Mouse (Mus musculus): ENCODE measurements around the gene Cacna1s. TPM values are rescaled to one million over a fixed set of nuclear protein-coding genes. Genes with fewer than 3 reads are reported as not detected.

Gene Cacna1s
- total and polyA plus RNA-seq, 3 experiments = 0.17 to 1.2 (median 0.40) TPM

DNA sequence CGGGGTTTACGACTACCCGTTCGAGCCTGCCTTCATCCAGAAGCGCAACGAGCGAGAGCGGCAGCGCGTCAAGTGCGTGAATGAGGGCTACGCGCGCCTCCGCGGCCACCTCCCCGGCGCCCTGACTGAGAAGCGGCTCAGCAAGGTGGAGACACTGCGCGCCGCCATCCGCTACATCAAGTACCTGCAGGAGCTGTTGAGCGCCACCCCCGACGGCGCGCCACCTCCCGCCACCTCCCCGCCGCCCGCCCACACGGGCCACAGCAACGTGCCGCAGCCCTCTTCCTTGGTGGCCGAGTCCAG is 1.6 kb upstream of the Cacna1s start:
- peak; percentile 11 for DNase-seq

GRCm38 (mm10) chr1:136051465-136051864 is 1.1 kb upstream of the Cacna1s start:
- DNase-seq = peak; percentile 79

- no peak for DNase-seq
Observed at GRCm38 (mm10) chr1:136055771-136056170, 3.2 kb downstream of the Cacna1s start.

- no peak for DNase-seq
Observed at GRCm38 (mm10) chr1:136058594-136058993, 6.0 kb downstream of the Cacna1s start.

GRCm38 (mm10) chr1:136061041-136061789 is 8.7 kb downstream of the Cacna1s start:
- peak; percentile 56 for DNase-seq

DNA sequence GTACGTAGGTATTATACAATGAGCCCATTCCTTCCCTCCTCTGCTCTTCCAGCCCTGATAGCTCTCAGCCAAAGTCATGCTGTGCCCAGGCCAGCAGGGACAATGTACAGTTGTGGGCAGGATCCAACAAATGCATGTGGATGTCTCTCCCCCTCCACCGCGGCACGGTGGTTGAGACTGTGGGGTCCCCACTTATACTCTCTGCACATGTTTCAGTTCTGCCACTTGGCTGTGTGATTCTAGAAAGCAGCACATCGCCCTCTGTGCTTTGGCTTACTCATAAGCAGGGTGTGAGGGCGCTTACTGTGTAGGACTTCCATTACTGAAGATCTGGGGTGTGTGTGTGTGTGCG is 9.2 kb downstream of the Cacna1s start:
- no peak for DNase-seq

- no peak for DNase-seq
Observed at GRCm38 (mm10) chr1:136063991-136064390, 11.4 kb downstream of the Cacna1s start.

GRCm38 (mm10) chr1:136066621-136067020 is 14.1 kb downstream of the Cacna1s start:
- DNase-seq = no peak

DNA sequence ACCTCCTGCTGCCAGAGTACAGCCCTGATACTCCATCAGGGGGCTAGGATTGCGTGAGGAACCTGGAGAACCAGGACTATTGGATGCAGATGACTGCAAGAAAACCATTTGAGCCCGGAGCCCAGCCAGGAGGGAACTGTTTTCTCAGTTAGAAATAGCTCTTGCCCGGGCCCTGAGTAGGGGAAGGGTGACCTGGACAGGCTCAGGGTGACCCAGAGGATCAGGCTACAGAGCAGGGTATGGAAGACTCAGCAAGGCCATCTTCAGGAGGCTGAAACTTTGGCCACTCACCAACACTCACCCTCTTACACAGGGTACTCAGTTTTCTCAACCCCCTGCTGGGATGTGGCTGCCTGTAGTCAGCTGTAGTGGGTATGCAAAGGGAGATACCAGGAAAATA is 15.0 kb downstream of the Cacna1s start:
- DNase-seq = no peak

GRCm38 (mm10) chr1:136076086-136076485 is 23.5 kb downstream of the Cacna1s start:
- peak; percentile 53 for DNase-seq

GRCm38 (mm10) chr1:136077656-136078055 is 25.1 kb downstream of the Cacna1s start:
- DNase-seq = no peak

- DNase-seq = no peak
Observed at GRCm38 (mm10) chr1:136081161-136081560, 28.6 kb downstream of the Cacna1s start.

- DNase-seq = peak; percentile 12
Observed at GRCm38 (mm10) chr1:136085988-136086685, 33.6 kb downstream of the Cacna1s start.

- peak; percentile 15 for DNase-seq
Observed at GRCm38 (mm10) chr1:136089368-136090165, 37.0 kb downstream of the Cacna1s start.

GRCm38 (mm10) chr1:136093726-136094125 is 41.2 kb downstream of the Cacna1s start:
- no peak for DNase-seq

- DNase-seq = no peak
Observed at GRCm38 (mm10) chr1:136094807-136095206, 42.3 kb downstream of the Cacna1s start.

- no peak for DNase-seq
Observed at GRCm38 (mm10) chr1:136102094-136102493, 49.5 kb downstream of the Cacna1s start.

DNA sequence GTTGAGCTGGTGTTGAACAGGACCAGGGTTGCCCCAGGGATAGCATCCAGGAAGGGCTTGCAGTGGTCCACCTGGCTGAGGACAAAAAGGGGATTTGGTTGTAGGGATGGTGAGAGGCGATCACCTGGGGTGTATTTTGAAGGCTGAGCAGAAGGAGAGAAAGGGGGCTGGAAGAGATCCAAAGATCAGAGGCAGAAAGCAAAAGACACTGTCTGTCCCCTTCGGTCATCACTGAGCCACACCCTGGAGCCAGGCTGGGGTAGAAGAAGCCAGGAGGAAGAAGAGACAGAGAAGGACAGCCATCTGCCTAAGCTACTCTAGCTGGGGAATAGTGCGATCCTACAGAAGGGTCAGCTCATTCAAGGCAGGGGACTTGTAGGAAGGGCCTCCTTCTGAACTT is 50.0 kb downstream of the Cacna1s start:
- no peak for DNase-seq

DNA sequence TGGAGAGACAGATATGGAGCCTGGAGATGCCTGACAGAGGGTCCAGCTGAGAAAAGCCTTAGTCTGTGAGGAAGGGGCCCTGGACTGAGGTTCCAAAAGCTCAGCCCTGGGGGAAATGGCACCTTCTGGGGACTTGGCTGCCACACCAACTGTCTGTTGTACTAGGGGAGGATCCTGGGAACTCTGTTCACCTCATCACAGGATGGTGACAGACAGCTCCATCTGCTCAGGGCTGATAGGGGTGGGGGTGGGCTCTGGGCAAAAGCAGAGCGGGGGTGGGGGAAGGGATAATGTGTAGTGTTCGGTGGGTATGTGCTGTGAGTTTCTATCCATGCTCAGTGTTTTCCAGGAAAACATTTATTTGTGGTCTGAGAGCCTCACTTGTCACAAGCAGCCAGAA is 50.4 kb downstream of the Cacna1s start:
- DNase-seq = no peak

- no peak for DNase-seq
Observed at GRCm38 (mm10) chr1:136103696-136104095, 51.1 kb downstream of the Cacna1s start.

DNA sequence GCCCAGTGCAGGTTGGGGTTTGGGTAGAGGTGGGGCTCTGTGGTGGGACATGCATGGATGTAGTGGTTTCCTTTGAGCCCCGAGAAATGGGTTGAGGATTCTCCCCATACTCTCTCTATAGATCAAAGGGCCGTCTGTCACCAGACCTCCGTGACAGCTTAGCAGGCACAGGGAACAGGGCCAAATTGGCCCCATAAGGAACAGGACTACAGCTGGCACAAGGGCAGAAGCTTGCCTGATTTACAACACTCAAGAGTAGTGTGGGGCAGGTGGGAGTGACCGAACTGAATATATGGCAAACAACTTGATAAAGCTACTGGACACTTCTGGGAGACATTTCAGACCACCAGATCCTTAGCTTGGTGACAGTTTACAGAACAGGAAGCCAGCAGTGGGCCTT is 52.2 kb downstream of the Cacna1s start:
- no peak for DNase-seq

DNA sequence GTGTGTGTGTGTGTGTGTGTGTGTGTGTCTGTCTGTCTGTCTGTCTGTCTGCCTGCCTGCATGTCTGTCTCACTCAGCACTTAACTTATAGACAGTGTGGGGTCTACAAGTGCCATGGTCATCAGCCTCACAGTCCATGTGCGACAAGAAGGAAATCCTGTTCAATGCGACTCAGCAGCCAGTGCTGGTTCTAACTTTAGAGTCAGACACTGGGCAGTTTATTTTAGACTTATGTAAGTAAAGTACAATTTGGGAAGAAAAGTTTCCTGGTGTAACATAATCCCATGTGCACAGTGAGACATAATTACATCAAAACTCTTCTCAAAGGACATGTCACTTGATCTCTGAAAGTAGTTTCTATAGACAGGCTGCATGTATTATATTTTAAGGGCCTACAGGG is 56.9 kb downstream of the Cacna1s start:
- DNase-seq = no peak

DNA sequence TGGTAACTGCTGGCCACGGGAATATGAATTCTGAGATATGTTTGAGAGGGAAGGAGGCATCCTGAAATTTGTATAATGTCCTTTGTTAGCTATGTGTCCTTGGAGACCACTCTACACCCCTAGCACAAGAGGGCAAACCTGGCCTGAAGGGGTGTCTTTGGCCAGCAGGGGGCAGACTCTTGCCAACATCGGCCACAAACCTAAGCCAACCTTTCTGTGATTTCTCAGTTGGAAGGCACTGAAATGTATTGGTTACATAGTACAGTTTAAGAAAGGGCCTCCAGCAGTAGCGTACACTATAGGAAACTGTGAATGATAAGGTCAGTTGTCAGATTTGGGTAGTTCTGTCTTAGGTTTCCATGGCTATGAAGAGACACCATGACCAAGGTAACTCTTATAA is 63.6 kb downstream of the Cacna1s start:
- peak; percentile 62 for DNase-seq

Measured in adrenal gland, adult 2 months (tissue).